Mouse (Mus musculus): ENCODE measurements around the gene Gm12117.

Gene Gm12117

DNA sequence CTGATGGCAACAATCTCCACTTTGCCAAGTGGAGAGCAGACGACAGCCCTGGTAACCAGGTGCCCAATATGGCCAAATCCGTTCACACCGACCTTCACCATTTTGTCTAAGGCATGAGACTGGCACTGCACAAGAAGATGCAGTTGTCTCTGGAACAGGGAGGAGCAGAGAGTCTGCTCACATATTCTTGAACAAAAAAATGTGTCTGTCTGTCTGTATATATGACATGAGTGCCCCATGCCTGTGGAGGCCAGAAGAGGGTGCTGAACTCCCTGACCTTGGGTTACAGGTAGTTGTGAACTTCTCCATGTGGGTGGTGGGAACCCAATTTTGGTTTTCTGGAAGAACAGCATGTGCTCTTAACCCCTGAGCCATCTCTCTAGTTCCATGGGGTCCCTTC lies at the start of gene Gm12117:
Gene Gm12117 (minus strand): TSS at position 101 of the 400 bp plus-strand sequence.
- no peak for DNase-seq

DNA sequence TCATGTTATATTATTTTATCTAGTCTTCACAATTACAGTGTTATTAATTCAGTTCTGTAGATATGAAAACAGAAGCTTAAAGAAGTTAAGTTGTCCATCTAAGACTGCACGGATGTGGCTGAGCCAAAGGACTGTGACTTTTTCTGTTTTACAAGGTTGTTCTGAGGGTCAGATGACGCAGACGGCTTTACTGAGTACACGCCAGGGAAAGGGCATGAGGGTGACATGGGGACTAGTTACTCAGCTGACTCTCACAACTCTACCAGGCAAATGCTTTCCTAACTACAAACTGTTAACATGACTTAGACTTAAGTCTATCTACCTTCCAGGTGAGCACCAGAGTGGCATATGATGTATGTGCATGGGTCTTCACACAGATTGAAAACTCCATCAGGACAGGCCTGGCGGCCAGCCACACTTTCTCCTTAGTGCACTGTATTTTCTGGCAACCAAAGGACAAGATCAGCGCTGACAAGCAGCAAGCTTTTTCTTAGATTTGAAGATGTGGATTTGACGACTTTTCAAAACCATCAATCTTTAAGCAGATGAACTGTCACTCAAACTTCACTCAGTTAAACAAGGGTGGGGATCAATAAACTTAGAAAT lies 42.6 kb upstream of the Gm12117 start:
- no peak for DNase-seq

DNA sequence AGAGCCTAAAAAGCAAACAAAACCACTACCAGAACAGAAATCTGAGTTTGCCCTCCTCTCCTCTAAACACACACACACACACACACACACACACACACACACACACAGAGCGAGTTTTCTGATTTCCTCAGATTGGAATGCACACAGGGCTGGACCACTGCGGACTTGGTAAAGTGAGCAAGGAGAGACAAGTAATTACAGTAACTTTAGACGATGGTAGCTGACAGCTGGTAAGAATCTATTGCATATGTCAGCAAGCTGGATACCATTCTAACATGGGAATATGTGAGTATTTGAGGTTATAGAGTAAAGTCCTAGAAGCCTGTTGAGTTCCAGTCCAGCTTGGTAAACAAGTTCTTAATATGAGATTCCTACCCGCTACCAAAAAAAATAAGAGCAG lies 33.0 kb upstream of the Gm12117 start:
- no peak for DNase-seq

DNA sequence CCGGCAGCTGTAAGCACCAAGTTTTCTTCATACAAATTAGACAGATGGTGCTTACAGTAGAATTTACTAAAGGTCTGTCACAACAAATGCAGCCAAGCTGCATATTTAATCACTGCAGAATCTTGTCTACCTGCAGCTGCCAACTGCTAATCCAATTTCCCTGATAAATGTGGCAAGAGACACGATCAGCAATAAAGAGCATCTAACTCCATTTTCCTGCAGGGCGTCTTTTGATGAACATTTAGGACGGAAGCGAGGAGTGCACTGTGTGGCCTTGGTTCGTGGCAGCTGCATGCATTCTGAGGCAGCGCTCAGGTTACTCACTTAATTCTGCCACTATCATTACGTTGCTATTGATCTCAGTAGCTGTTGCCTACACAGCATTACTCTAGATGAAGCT lies 24.3 kb upstream of the Gm12117 start:
- DNase-seq: peak; percentile 9 to 40

DNA sequence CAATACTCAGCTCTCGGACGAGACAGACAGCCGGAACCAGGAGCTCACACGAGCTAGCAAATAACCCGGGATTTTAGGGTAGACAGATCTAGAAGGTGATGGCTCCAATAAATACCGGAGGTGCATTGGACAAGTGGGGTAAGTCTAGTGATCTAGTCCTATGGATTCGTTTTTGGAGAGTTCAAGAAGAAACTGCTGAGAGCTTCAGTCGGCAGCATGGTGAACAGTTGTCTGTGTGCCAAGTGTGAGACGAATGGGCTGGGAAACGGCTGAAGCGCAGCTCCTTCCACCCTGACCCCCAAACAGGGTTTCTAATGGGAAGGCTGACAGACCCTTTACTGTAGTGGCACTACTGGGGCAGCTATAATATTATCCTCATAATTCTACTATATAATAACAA lies 22.8 kb upstream of the Gm12117 start:
- DNase-seq: peak; percentile 46 to 56

DNA sequence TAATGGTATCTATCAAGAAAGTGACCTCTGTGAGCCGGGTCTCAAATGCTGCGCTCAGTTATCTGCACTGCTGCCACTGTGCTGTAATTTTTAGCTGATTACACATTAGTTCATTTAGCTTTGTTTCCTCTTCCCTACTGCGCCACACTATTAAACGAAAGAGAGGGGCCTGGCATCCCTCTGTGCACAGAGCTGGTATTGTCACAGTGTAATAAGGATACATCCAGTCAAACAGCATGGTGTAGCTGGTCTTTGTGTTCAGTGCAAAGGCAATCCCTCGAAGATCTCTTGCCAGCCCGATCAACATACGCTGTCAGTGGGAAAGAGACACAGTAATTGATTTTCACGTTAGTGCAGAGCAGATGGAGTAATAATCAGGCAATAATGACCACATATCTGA lies 20.6 kb upstream of the Gm12117 start:
- peak in 1 of 2 experiments; percentile 10 for DNase-seq

DNA sequence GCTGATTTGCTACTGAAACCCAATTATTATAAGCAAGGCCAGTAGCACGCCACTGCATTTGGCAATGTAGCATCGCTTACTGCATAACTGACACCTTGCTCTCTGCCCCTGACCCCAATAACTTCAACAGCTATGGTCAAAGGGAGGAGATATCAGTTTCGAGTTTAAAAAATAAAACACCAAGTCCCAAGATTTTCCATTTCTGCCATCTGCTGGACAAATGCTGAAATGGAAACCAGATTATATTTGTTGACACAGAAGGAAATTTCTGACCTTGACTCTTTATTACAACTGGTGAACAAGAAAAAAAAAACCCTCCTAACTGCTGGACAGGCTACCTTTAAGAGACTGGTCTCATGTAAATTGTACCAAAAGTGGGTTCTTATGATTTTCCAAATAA lies 18.9 kb upstream of the Gm12117 start:
- peak; percentile 23 to 32 for DNase-seq

DNA sequence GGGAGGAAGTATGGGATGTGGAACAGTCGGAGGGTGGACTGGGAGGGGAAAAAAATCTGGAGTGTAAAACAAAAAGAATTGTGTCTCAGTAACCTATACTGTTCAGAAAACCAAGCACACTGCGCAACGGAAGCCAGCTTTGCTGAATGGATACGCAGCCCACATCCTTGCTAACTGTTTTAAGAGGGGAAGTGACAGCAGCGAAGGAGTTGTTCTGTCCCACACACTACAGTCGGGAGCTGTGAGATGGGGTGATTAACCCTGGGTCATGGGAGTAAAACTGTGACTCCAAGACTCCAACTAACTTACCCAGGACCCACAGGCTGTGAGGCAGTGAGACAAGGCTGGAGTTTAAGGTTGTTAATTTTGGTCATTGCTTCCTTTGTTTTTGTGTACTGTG lies 17.5 kb upstream of the Gm12117 start:
- no peak for DNase-seq

DNA sequence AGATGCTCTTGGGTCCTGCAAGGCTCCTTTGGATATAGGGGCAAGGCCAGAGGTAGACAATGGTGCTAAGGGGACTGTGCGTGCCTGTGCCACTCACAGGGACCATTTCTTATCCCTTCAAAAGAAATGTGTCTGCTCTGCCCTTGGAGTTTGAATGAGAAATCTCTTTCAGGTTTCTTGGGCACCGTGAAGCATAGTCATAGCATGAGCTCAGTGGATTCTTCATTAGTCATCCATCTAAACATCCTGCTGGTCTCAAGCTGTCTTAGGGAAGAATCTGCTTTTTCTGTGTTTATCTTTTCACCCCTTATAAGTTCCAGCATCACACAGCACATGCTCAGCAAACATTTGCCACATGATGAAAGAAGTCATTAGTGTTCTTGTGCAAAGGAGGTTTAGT lies 2.0 kb upstream of the Gm12117 start:
- DNase-seq: no peak

DNA sequence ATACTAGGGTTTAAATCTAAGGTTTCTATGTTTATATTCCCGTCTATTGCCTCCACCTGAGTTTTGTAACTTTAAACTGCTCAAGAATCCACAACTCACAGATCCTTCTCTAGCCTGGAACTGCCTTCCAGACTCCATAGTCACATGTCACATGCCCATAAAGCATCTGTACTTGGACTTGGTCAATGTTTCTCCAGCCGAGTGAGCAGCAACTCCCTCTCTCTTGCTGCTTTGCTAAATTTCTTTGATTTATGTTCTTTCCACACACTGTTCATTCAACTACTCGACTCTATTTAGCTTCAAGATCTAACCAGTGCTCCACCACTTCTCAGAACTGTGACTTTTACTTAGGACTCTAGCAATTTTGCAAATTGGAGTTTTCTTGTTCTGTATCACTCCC lies 1.7 kb downstream of the Gm12117 start:
- no peak for DNase-seq

DNA sequence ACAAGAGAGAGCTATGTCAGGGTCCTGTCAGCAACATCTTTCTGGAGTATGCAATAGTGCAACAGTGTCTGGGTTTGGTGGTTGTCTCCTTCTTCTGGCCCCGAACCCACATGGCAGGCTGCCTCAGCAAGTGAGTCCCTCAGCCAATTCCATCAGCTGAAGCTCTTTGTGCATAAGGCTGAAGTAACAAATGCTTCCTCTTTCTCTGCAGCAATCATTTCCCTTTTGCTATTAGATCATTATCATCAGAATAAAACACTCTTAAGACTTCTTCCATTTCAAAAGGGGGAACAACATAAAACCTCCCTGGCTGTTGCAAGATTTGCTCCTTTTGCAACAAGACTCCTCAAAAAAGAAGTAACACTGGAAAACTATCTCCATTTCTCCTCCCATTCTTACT lies 2.2 kb downstream of the Gm12117 start:
- no peak for DNase-seq

DNA sequence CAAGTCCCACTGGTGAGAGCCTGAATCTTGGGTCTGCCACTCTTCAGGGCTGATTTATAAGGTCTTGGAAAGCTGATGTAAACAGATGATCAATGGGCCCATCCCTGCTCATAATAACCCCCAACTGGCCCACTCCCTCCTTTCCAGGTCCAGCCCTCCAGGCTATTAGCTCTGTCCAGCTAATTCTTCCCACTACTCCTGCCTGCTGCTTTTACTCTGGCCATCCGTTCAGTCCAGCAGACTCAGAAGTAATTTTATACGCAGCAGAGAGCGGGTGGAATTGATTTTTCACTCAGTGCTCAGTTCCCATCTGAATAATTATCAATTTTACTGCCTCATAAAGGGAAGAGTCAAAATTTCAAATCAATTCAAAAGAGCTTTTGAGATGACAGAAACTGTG lies 36.2 kb downstream of the Gm12117 start:
- no peak for DNase-seq

DNA sequence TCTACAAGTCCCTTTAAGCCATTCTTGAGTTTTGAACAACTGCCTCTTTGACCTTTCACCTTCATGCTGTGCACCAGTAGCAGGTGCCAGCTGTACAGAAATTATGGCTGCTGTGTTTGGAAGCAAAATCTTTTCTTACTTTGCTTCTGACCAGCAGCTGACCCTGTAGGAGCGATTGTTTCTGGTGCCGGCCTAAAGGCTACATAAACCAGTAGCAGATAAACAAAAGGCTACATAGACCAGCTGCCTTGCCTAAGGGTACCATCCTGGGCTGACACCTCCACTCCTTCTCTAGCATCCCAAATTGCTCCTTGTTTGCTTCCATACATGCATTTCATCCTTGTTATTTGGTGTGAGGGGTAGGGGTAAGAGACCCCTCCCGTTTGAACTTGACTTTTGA lies 42.4 kb downstream of the Gm12117 start:
- DNase-seq: no peak

DNA sequence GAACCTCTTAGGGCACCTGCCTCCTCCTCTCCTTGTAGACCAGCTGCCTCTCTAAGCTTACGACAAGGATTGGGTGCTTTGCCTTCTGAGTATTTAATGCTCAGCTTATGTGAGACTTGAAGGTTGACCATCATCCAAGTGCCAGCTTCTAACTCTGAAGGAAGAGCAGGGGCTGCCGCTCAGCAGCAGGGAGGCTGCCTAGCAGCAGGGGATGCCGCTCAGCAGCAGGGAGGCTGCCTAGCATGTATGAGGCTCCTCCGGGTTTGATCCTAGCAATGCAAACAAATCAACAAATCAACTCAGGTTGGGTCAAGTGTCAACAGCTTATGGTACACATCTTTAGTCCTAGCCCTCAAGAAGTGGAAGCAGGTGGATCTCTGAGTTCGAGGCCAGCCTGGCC lies 44.5 kb downstream of the Gm12117 start:
- DNase-seq: no peak

DNA sequence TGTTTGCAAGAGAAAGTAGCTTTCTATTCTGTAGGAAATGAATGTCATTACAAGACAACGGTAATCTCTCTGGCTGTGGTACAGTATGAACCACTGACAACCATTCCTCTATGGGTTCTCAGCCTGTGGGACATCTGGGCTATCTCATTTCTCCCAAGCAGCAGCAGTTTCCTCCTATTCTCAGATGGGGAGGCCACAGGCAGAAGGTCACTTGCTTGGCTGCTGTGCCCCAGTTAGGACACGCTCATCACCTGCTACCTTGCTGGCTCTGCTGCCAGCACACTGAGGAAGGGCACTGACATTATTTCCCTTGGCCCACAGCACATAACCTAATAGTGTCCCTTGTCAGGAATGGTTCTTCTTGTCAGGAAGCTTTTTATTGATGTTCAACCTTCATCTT lies 48.4 kb downstream of the Gm12117 start:
- DNase-seq: no peak

DNA sequence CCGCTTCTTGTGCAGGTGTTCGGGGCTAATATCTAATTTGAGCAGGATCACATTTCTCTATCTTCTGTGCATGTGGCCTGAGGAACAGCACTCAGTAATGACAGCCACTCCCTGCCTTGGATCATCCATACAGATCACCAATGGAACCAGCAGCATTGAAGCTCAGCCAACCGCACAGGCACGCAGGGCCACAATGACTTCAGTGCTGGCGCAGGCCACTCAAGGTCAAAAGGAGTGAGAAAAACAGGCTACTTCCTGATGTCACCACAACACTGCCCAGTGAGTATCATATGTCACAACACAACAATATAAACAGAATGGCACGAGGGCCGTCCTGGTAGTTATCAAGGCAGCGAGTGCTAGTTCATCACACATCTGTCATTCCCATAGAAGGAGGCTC lies 50.0 kb downstream of the Gm12117 start:
- no peak for DNase-seq
